Mouse (Mus musculus) CH12.LX (cell line): ENCODE data around the gene Tmco1.

Source experiments
- CHD1 ChIP-seq: IDR thresholded peaks from 2 replicates; pipeline ENCODE4 v1.6.1; 2012; ENCODE audit warnings: low read depth, low read length, improper control_type of control experiment, inconsistent platforms
- CTCF ChIP-seq, 2 experiments: IDR thresholded peaks in 1 of 2; conservative IDR thresholded peaks in 1 of 2; 2 replicates each; pipeline ENCODE4 v1.5.1; 2011 to 2012; ENCODE audit warnings: low read depth in 2 of 2, low read length in 2 of 2, improper control_type of control experiment in 1 of 2, inconsistent platforms in 1 of 2, mild to moderate bottlenecking in 1 of 2, moderate library complexity in 1 of 2
- E2F4 ChIP-seq: IDR thresholded peaks from 2 replicates; pipeline ENCODE4 v1.6.1; 2011; ENCODE audit warnings: low read depth, low read length, improper control_type of control experiment; ENCODE audit not compliant: insufficient replicate concordance
- EP300 ChIP-seq: IDR thresholded peaks from 2 replicates; pipeline ENCODE4 v1.6.1; 2011; ENCODE audit warnings: low read length, improper control_type of control experiment
- JUND ChIP-seq: conservative IDR thresholded peaks from 2 replicates; pipeline ENCODE4 v1.6.1; 2011; ENCODE audit warnings: low read depth, low read length, improper control_type of control experiment
- POLR2A ChIP-seq: IDR thresholded peaks from 2 replicates; pipeline ENCODE4 v1.6.1; 2011; ENCODE audit warnings: low read depth, mild to moderate bottlenecking, improper control_type of control experiment, low read length
- POLR2AphosphoS2 ChIP-seq: IDR thresholded peaks from 2 replicates; pipeline ENCODE4 v1.6.1; 2011; ENCODE audit warnings: low read depth, low read length, improper control_type of control experiment
- RAD21 ChIP-seq: IDR thresholded peaks from 2 replicates; pipeline ENCODE4 v1.6.1; 2011; ENCODE audit warnings: low read depth, mild to moderate bottlenecking, low read length, improper control_type of control experiment, moderate library complexity
- USF1 ChIP-seq: IDR thresholded peaks from 2 replicates; pipeline ENCODE4 v1.6.1; 2014; ENCODE audit warnings: low read depth, mild to moderate bottlenecking, inconsistent platforms, low read length, improper control_type of control experiment
- ZMIZ1 ChIP-seq: IDR thresholded peaks from 2 replicates; pipeline ENCODE4 v1.6.1; 2012; ENCODE audit warnings: low read depth, mild to moderate bottlenecking, inconsistent platforms, low read length, improper control_type of control experiment
- ZNF384 ChIP-seq: IDR thresholded peaks from 2 replicates; pipeline ENCODE4 v1.6.1; 2012; ENCODE audit warnings: low read depth, low read length, improper control_type of control experiment, inconsistent platforms

- TF ChIP-seq E2F4: no peak
- no peak for TF ChIP-seq ZNF384
- TF ChIP-seq EP300: no peak
- no peak for TF ChIP-seq CTCF (conservative IDR thresholded peaks at IDR 0.05 in 1 of 2, IDR thresholded peaks at IDR 0.05 in 1 of 2; ENCODE audit: low read depth in 2 of 2, low read length in 2 of 2)
- no peak for TF ChIP-seq USF1
- TF ChIP-seq POLR2A: no peak
- TF ChIP-seq ZMIZ1: no peak
- no peak for TF ChIP-seq CHD1
- no peak for TF ChIP-seq RAD21
- TF ChIP-seq JUND: no peak
- no peak for TF ChIP-seq POLR2AphosphoS2
These were observed 17.9 kb upstream of the Tmco1 start for GRCm38 (mm10) chr1:167290263-167290592.
